1 mouse cellular context compared by ENCODE assay signal in the genomic region with DNA sequence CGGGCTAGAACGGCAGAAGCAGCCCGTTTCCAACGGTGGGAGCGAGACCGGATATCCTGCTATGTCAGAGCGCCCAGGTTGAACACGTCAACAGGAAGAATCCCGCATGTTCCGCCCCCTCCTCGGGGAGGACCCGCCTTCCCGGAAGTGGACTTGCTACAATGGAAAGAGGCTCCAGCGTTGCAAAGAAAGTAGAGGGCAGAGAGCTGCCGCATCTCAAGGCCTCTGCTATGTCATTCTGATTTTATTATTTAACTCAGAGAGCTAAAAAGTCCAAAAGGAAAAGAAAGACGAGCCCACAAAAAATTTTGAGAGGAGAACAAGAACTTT.
TF ChIP-seq lines count a peak whose summit lies in the region.

Gene Zfp330, minus strand, starts transcription at position 68 of the 330 bp plus-strand sequence.

TF ChIP-seq in MEL, 35 proteins besides CTCF, POLR2A, EP300 and RAD21 (continued from another document):
- peak; percentile 87 for TF ChIP-seq TBP (IDR thresholded peaks at IDR 0.05; ENCODE audit: low read depth, low read length)
- no peak for TF ChIP-seq RCOR1 (IDR thresholded peaks at IDR 0.05; ENCODE audit: low read depth, low read length)
- TF ChIP-seq HCFC1 (IDR thresholded peaks at IDR 0.05; ENCODE audit: low read depth, low read length), result peak; percentile 89
- TF ChIP-seq UBTF (IDR thresholded peaks at IDR 0.05; ENCODE audit: borderline replicate concordance, insufficient read depth, low read depth, low read length), result no peak
- TF ChIP-seq TAL1 (IDR thresholded peaks at IDR 0.05; ENCODE audit: low read length), result no peak
- no peak for TF ChIP-seq USF1 (IDR thresholded peaks at IDR 0.05; ENCODE audit: low read depth, low read length)
- no peak for TF ChIP-seq JUND (IDR thresholded peaks at IDR 0.05; ENCODE audit: low read depth, low read length)
- no peak for TF ChIP-seq MYC (IDR thresholded peaks at IDR 0.05; ENCODE audit: low read depth, low read length)
- no peak for TF ChIP-seq MAFK (IDR thresholded peaks at IDR 0.05; ENCODE audit: borderline replicate concordance, low read depth, low read length)
- peak; percentile 50; the same call in 1 of the 2 replicates for TF ChIP-seq KAT2A (conservative IDR thresholded peaks at IDR 0.05; ENCODE audit: low read depth, low read length)
TF ChIP-seq in MEL: peak in this region for 12.
